Mouse (Mus musculus): Measurements from ENCODE around the gene Rnase4. TPM values are rescaled to one million over a fixed set of nuclear protein-coding genes. Genes with fewer than 3 reads are reported as not detected.

The Rnase4 gene
- polyA plus RNA-seq, 1 experiment from 2014 or later: 29.7 TPM

GRCm38 (mm10) chr14:51111966-51112365 lies 21.1 kb downstream of the Rnase4 start:
- 25% methylated on average over 3 of the region's 3 CpGs for WGBS
- Histone ChIP-seq H3K4me2 (ENCODE audit: low read length) (peak overlapping the region; percentile 23; the same call in 1 of the 2 replicates), H3K4me1 (ENCODE audit: control insufficient read depth in 2 of 2, insufficient read depth in 2 of 2, low read length in 2 of 2) (peaks cover 2 to 11% of the 10 kb centered on the region in 2 experiments; a peak in 3 of 4 replicates), H3K9ac (ENCODE audit: low read length) (no peak overlapping the region), H3K9me3 (ENCODE audit: control insufficient read depth, low read length) (no peaks in the 10 kb centered on the region), H3K27ac (replicated peaks in 1 of 2; ENCODE audit: control insufficient read depth in 1 of 2, insufficient read depth in 1 of 2, low read depth in 2 of 2, low read length in 2 of 2) (peak overlapping the region; percentile 21 to 37; a peak in 3 of 4 replicates), H3K4me3 (ENCODE audit: control insufficient read depth in 1 of 2, insufficient read depth in 1 of 2, low read depth in 1 of 2, low read length in 2 of 2) (no peak overlapping the region), H3K27me3 (ENCODE audit: control insufficient read depth, insufficient read depth, low read length) (no peaks in the 10 kb centered on the region), H3K36me3 (ENCODE audit: control insufficient read depth, insufficient read depth, low read length) (no peaks in the 10 kb centered on the region)
- peak; percentile 73 for ATAC-seq (ENCODE audit: insufficient number of reproducible peaks, insufficient read depth, low FRiP score, low read depth)

- H3K27me3 ChIP-seq (ENCODE audit: control insufficient read depth, insufficient read depth, low read length): no peaks in the 10 kb centered on the region
- H3K36me3 ChIP-seq (ENCODE audit: control insufficient read depth, insufficient read depth, low read length): no peaks in the 10 kb centered on the region
- H3K4me3 ChIP-seq (ENCODE audit: control insufficient read depth in 1 of 2, insufficient read depth in 1 of 2, low read depth in 1 of 2, low read length in 2 of 2): no peak overlapping the region
- ATAC-seq (ENCODE audit: insufficient number of reproducible peaks, insufficient read depth, low FRiP score, low read depth): no peak
- H3K9me3 ChIP-seq (ENCODE audit: control insufficient read depth, low read length): no peaks in the 10 kb centered on the region
- H3K27ac ChIP-seq (replicated peaks in 1 of 2; ENCODE audit: control insufficient read depth in 1 of 2, insufficient read depth in 1 of 2, low read depth in 2 of 2, low read length in 2 of 2): no peak overlapping the region
- peaks cover 2 to 11% of the 10 kb centered on the region in 2 experiments; a peak in 3 of 4 replicates for H3K4me1 ChIP-seq (ENCODE audit: control insufficient read depth in 2 of 2, insufficient read depth in 2 of 2, low read length in 2 of 2)
- 37% methylated on average over 9 of the region's 9 CpGs for WGBS
- H3K9ac ChIP-seq (ENCODE audit: low read length): no peak overlapping the region
- H3K4me2 ChIP-seq (ENCODE audit: low read length): peak overlapping the region; percentile 20; the same call in 1 of the 2 replicates
Observed at GRCm38 (mm10) chr14:51113476-51113875, 22.6 kb downstream of the Rnase4 start.

- no peak for ATAC-seq (ENCODE audit: insufficient number of reproducible peaks, insufficient read depth, low FRiP score, low read depth)
- Histone ChIP-seq H3K27ac (replicated peaks in 1 of 2; ENCODE audit: control insufficient read depth in 1 of 2, insufficient read depth in 1 of 2, low read depth in 2 of 2, low read length in 2 of 2) (no peak within 1 kb of the TSS), H3K9ac (ENCODE audit: low read length) (no peak within 1 kb of the TSS), H3K27me3 (ENCODE audit: control insufficient read depth, insufficient read depth, low read length) (no peaks in the 10 kb centered on the region), H3K4me2 (ENCODE audit: low read length) (peak within 1 kb of the TSS; percentile 20; the same call in 1 of the 2 replicates), H3K9me3 (ENCODE audit: control insufficient read depth, low read length) (peaks cover 2% of the 10 kb centered on the region; the same call in 1 of the 2 replicates), H3K4me1 (ENCODE audit: control insufficient read depth in 2 of 2, insufficient read depth in 2 of 2, low read length in 2 of 2) (peaks cover 2 to 11% of the 10 kb centered on the region in 2 experiments; a peak in 3 of 4 replicates), H3K4me3 (ENCODE audit: control insufficient read depth in 1 of 2, insufficient read depth in 1 of 2, low read depth in 1 of 2, low read length in 2 of 2) (no peak within 1 kb of the TSS), H3K36me3 (ENCODE audit: control insufficient read depth, insufficient read depth, low read length) (no peaks in the 10 kb centered on the region)
- WGBS: 51% methylated on average over 12 of the region's 12 CpGs
Observed at GRCm38 (mm10) chr14:51113916-51114560, 23.2 kb downstream of the Rnase4 start, which contains the start of gene Eddm3b. Gene Eddm3b, plus strand, starts transcription at chr14:51114426.

GRCm38 (mm10) chr14:51125684-51126083 lies 34.8 kb downstream of the Rnase4 start:
- Histone ChIP-seq H3K9ac (ENCODE audit: low read length) (no peak overlapping the region), H3K9me3 (ENCODE audit: control insufficient read depth, low read length) (peaks cover 7% of the 10 kb centered on the region), H3K27ac (replicated peaks in 1 of 2; ENCODE audit: control insufficient read depth in 1 of 2, insufficient read depth in 1 of 2, low read depth in 2 of 2, low read length in 2 of 2) (no peak overlapping the region), H3K27me3 (ENCODE audit: control insufficient read depth, insufficient read depth, low read length) (no peaks in the 10 kb centered on the region), H3K4me3 (ENCODE audit: control insufficient read depth in 1 of 2, insufficient read depth in 1 of 2, low read depth in 1 of 2, low read length in 2 of 2) (no peak overlapping the region), H3K36me3 (ENCODE audit: control insufficient read depth, insufficient read depth, low read length) (no peaks in the 10 kb centered on the region), H3K4me1 (ENCODE audit: control insufficient read depth in 2 of 2, insufficient read depth in 2 of 2, low read length in 2 of 2) (peaks cover 0 to 2% of the 10 kb centered on the region in 2 experiments; a peak in 1 of 4 replicates), H3K4me2 (ENCODE audit: low read length) (no peak overlapping the region)
- WGBS: 81% methylated on average over 6 of the region's 6 CpGs
- ATAC-seq (ENCODE audit: insufficient number of reproducible peaks, insufficient read depth, low FRiP score, low read depth): no peak

- Histone ChIP-seq H3K27ac (replicated peaks in 1 of 2; ENCODE audit: control insufficient read depth in 1 of 2, insufficient read depth in 1 of 2, low read depth in 2 of 2, low read length in 2 of 2) (no peak overlapping the region), H3K27me3 (ENCODE audit: control insufficient read depth, insufficient read depth, low read length) (no peaks in the 10 kb centered on the region), H3K9me3 (ENCODE audit: control insufficient read depth, low read length) (peaks cover 7% of the 10 kb centered on the region), H3K4me2 (ENCODE audit: low read length) (no peak overlapping the region), H3K9ac (ENCODE audit: low read length) (no peak overlapping the region), H3K4me3 (ENCODE audit: control insufficient read depth in 1 of 2, insufficient read depth in 1 of 2, low read depth in 1 of 2, low read length in 2 of 2) (no peak overlapping the region), H3K36me3 (ENCODE audit: control insufficient read depth, insufficient read depth, low read length) (no peaks in the 10 kb centered on the region), H3K4me1 (ENCODE audit: control insufficient read depth in 2 of 2, insufficient read depth in 2 of 2, low read length in 2 of 2) (peaks cover 0 to 2% of the 10 kb centered on the region in 2 experiments; a peak in 1 of 4 replicates)
- WGBS: 67% methylated on average over 2 of the region's 2 CpGs
- no peak for ATAC-seq (ENCODE audit: insufficient number of reproducible peaks, insufficient read depth, low FRiP score, low read depth)
Observed at GRCm38 (mm10) chr14:51127648-51128258, 36.9 kb downstream of the Rnase4 start.

GRCm38 (mm10) chr14:51128775-51129623 lies 38.1 kb downstream of the Rnase4 start:
- peaks cover 0 to 2% of the 10 kb centered on the region in 2 experiments; a peak in 1 of 4 replicates for H3K4me1 ChIP-seq (ENCODE audit: control insufficient read depth in 2 of 2, insufficient read depth in 2 of 2, low read length in 2 of 2)
- WGBS: 77% methylated on average over 9 of the region's 9 CpGs
- no peaks in the 10 kb centered on the region for H3K36me3 ChIP-seq (ENCODE audit: control insufficient read depth, insufficient read depth, low read length)
- no peak overlapping the region for H3K4me3 ChIP-seq (ENCODE audit: control insufficient read depth in 1 of 2, insufficient read depth in 1 of 2, low read depth in 1 of 2, low read length in 2 of 2)
- no peak for ATAC-seq (ENCODE audit: insufficient number of reproducible peaks, insufficient read depth, low FRiP score, low read depth)
- no peaks in the 10 kb centered on the region for H3K27me3 ChIP-seq (ENCODE audit: control insufficient read depth, insufficient read depth, low read length)
- H3K9me3 ChIP-seq (ENCODE audit: control insufficient read depth, low read length): peaks cover 7% of the 10 kb centered on the region
- H3K4me2 ChIP-seq (ENCODE audit: low read length): no peak overlapping the region
- H3K9ac ChIP-seq (ENCODE audit: low read length): no peak overlapping the region
- H3K27ac ChIP-seq (replicated peaks in 1 of 2; ENCODE audit: control insufficient read depth in 1 of 2, insufficient read depth in 1 of 2, low read depth in 2 of 2, low read length in 2 of 2): no peak overlapping the region

- Histone ChIP-seq H3K27ac (replicated peaks in 1 of 2; ENCODE audit: control insufficient read depth in 1 of 2, insufficient read depth in 1 of 2, low read depth in 2 of 2, low read length in 2 of 2) (no peak overlapping the region), H3K4me3 (ENCODE audit: control insufficient read depth in 1 of 2, insufficient read depth in 1 of 2, low read depth in 1 of 2, low read length in 2 of 2) (no peak overlapping the region), H3K27me3 (ENCODE audit: control insufficient read depth, insufficient read depth, low read length) (no peaks in the 10 kb centered on the region), H3K4me2 (ENCODE audit: low read length) (no peak overlapping the region), H3K9me3 (ENCODE audit: control insufficient read depth, low read length) (peaks cover 7% of the 10 kb centered on the region), H3K9ac (ENCODE audit: low read length) (no peak overlapping the region), H3K36me3 (ENCODE audit: control insufficient read depth, insufficient read depth, low read length) (no peaks in the 10 kb centered on the region), H3K4me1 (ENCODE audit: control insufficient read depth in 2 of 2, insufficient read depth in 2 of 2, low read length in 2 of 2) (peaks cover 0 to 2% of the 10 kb centered on the region in 2 experiments; a peak in 1 of 4 replicates)
- 55% methylated on average over 4 of the region's 4 CpGs for WGBS
- no peak for ATAC-seq (ENCODE audit: insufficient number of reproducible peaks, insufficient read depth, low FRiP score, low read depth)
Observed at GRCm38 (mm10) chr14:51129624-51129975, 38.7 kb downstream of the Rnase4 start.

Data from heart, embryonic 14.5 days (tissue).